Mouse (Mus musculus) gastrocnemius, adult 8-10 months (tissue): ENCODE measurements around the gene Flt3. TPM values are rescaled to one million over a fixed set of nuclear protein-coding genes. Genes with fewer than 3 reads are reported as not detected.

Source experiments
- DNase-seq, 2 experiments: peaks; one replicate each; pipeline ENCODE4 v3.0.0; 2022; ENCODE audit warnings: low spot score in 2 of 2
- total RNA-seq, 4 experiments: library from RNA; stranded (reverse); gene quantifications; 2 replicates each; pipeline ENCODE4 v1.2.4; 2022

Flt3 gene
- total RNA-seq, 4 experiments from 2014 or later: not detected

GRCm38 (mm10) chr5:147410585-147410984, 10.3 kb upstream of the Flt3 start:
- DNase-seq: no peak

GRCm38 (mm10) chr5:147408731-147409130, 8.4 kb upstream of the Flt3 start:
- DNase-seq: no peak

GRCm38 (mm10) chr5:147406135-147406534, 5.8 kb upstream of the Flt3 start:
- no peak for DNase-seq

- no peak for DNase-seq
Measured at GRCm38 (mm10) chr5:147402505-147402904, 2.2 kb upstream of the Flt3 start.

- no peak for DNase-seq
Measured at GRCm38 (mm10) chr5:147401024-147401423, 735 bp upstream of the Flt3 start.

- no peak for DNase-seq
Measured at GRCm38 (mm10) chr5:147400505-147400979, 253 bp upstream of the Flt3 start.

GRCm38 (mm10) chr5:147395050-147395449, 5.2 kb downstream of the Flt3 start:
- DNase-seq: no peak

GRCm38 (mm10) chr5:147392667-147393213, 7.5 kb downstream of the Flt3 start:
- DNase-seq: no peak

- DNase-seq: no peak
Measured at GRCm38 (mm10) chr5:147390772-147391171, 9.5 kb downstream of the Flt3 start.

- no peak for DNase-seq
Measured at GRCm38 (mm10) chr5:147389052-147389451, 11.2 kb downstream of the Flt3 start.

GRCm38 (mm10) chr5:147388376-147389008, 11.8 kb downstream of the Flt3 start:
- DNase-seq: no peak

- no peak for DNase-seq
Measured at GRCm38 (mm10) chr5:147386865-147387264, 13.4 kb downstream of the Flt3 start.

GRCm38 (mm10) chr5:147381396-147381795, 18.9 kb downstream of the Flt3 start:
- DNase-seq: no peak

GRCm38 (mm10) chr5:147379481-147379880, 20.8 kb downstream of the Flt3 start:
- DNase-seq: no peak

GRCm38 (mm10) chr5:147370276-147370675, 30.0 kb downstream of the Flt3 start:
- no peak for DNase-seq

GRCm38 (mm10) chr5:147368221-147368620, 32.1 kb downstream of the Flt3 start:
- DNase-seq: no peak

- DNase-seq: no peak
Measured at GRCm38 (mm10) chr5:147365995-147366765, 34.1 kb downstream of the Flt3 start.

GRCm38 (mm10) chr5:147363054-147363453, 37.2 kb downstream of the Flt3 start:
- no peak for DNase-seq

GRCm38 (mm10) chr5:147358481-147358880, 41.8 kb downstream of the Flt3 start:
- no peak for DNase-seq

- no peak for DNase-seq
Measured at GRCm38 (mm10) chr5:147357536-147357935, 42.8 kb downstream of the Flt3 start.

- no peak for DNase-seq
Measured at GRCm38 (mm10) chr5:147356260-147357055, 43.8 kb downstream of the Flt3 start.

GRCm38 (mm10) chr5:147355788-147356187, 44.5 kb downstream of the Flt3 start:
- no peak for DNase-seq
